Mouse (Mus musculus): ENCODE data around the gene Olfr1167.
"Not testable (repeated sequence)": the region's sequence is repeated elsewhere in the genome, so short reads cannot be mapped to it uniquely, and the experiment has no call there.

The Olfr1167 gene

GRCm38 (mm10) chr2:88155093-88155492 is at the start of gene Olfr1167:
Gene Olfr1167, minus strand, starts transcription at chr2:88155193.
- DNase-seq (ENCODE audit: low spot score) = not testable (repeated sequence)

DNA sequence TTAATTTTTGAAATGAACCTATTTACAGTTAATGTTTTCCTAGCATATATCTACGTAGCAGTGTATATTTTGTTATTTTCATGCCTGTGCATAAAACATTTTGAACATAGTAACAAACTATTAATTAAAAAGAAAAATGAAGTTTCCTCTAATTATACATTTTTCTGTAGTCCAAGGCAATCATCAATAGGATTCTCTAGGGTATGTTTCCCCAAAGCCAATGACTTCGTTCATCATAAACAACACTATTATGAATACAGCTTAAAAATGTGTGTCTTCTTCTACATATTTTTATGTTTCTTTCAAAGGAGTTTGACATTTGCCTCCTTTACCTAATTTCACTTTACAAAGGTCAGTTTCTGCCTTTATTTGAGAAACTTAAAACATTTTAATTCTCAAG is 26.6 kb upstream of the Olfr1167 start, which contains the start of gene Olfr1168:
Gene Olfr1168 (plus strand): TSS at position 301 of the 400 bp plus-strand sequence.
- DNase-seq (ENCODE audit: low spot score) = no peak

GRCm38 (mm10) chr2:88128172-88128571 is 26.8 kb downstream of the Olfr1167 start, which contains the start of gene Olfr1166:
Gene Olfr1166, minus strand, starts transcription at chr2:88128272.
- DNase-seq (ENCODE audit: low spot score) = no peak
